Mouse (Mus musculus) CH12.LX (cell line): ENCODE results near the gene Rhcg.

Source experiments
- CHD1 ChIP-seq: IDR thresholded peaks from 2 replicates; pipeline ENCODE4 v1.6.1; 2012; ENCODE audit warnings: low read depth, low read length, improper control_type of control experiment, inconsistent platforms
- CTCF ChIP-seq, 2 experiments: IDR thresholded peaks in 1 of 2; conservative IDR thresholded peaks in 1 of 2; 2 replicates each; pipeline ENCODE4 v1.5.1; 2011 to 2012; ENCODE audit warnings: low read depth in 2 of 2, low read length in 2 of 2, improper control_type of control experiment in 1 of 2, inconsistent platforms in 1 of 2, mild to moderate bottlenecking in 1 of 2, moderate library complexity in 1 of 2
- EP300 ChIP-seq: IDR thresholded peaks from 2 replicates; pipeline ENCODE4 v1.6.1; 2011; ENCODE audit warnings: low read length, improper control_type of control experiment
- POLR2AphosphoS2 ChIP-seq: IDR thresholded peaks from 2 replicates; pipeline ENCODE4 v1.6.1; 2011; ENCODE audit warnings: low read depth, low read length, improper control_type of control experiment
- TBP ChIP-seq: conservative IDR thresholded peaks from 2 replicates; pipeline ENCODE4 v1.6.1; 2011; ENCODE audit warnings: low read depth, low read length, improper control_type of control experiment
- ZNF384 ChIP-seq: IDR thresholded peaks from 2 replicates; pipeline ENCODE4 v1.6.1; 2012; ENCODE audit warnings: low read depth, low read length, improper control_type of control experiment, inconsistent platforms

GRCm38 (mm10) chr7:79545066-79545400, 72.4 kb downstream of the Rhcg start:
- no peak for TF ChIP-seq POLR2AphosphoS2
- TF ChIP-seq CTCF (conservative IDR thresholded peaks at IDR 0.05 in 1 of 2, IDR thresholded peaks at IDR 0.05 in 1 of 2; ENCODE audit: low read depth in 2 of 2, low read length in 2 of 2) = no peak
- no peak for TF ChIP-seq CHD1
- no peak for TF ChIP-seq EP300
- TF ChIP-seq TBP = no peak
- TF ChIP-seq ZNF384 = no peak
